Mouse (Mus musculus) heart, postnatal 0 days (tissue): ENCODE results near the gene Strbp.

Source experiments
- CTCF ChIP-seq: IDR thresholded peaks from 2 replicates; pipeline ENCODE4 v1.5.1; 2016; ENCODE audit warnings: antibody characterized with exemption, control low read depth, low read depth
- EP300 ChIP-seq: IDR thresholded peaks from 2 replicates; pipeline ENCODE4 v1.6.1; 2016; ENCODE audit warnings: antibody characterized with exemption, low read depth

DNA sequence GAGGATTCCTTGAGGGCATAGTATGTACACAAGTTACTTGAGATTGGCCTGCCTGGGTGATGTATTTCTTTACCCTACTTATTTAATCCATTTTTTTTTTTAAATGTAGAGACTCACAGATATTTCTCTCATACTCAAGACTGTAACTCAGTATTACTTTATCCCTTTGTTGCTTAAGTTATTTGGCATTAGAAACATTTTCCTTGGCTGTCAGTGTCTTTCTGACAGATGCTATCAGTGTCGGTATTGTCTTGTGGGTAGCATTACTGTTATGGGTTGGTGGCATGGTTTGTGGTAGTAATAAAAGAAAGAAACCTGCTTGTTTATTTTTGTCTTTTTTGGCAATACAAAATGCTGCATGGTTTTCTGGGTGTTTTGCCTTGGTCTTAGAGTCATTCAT lies 172.9 kb downstream of the Strbp start:
- TF ChIP-seq CTCF (no peak), EP300 (no peak)
